Mouse (Mus musculus) intestine, embryonic 16.5 days (tissue): Measurements from ENCODE around the gene Gabarap. TPM values are rescaled to one million over a fixed set of nuclear protein-coding genes. Genes with fewer than 3 reads are reported as not detected.

ENCODE experiments used
- ATAC-seq: fragments of 200-750 bp; cut with Nextera tagmentation; 2 replicates; pipeline ENCODE4 v1.8.0; 2017; ENCODE audit warnings: moderate TSS enrichment, moderate library complexity
- H3K27ac ChIP-seq: fragments of 300-500 bp; sonication (generic); 2 replicates; pipeline ENCODE4 v1.5.1; 2014; ENCODE audit warnings: mild to moderate bottlenecking, low read length
- H3K27me3 ChIP-seq: fragments of 300-500 bp; sonication (generic); replicated peaks from 2 replicates; pipeline ENCODE4 v1.6.1; 2014; ENCODE audit warnings: low read length, control low read depth, mixed read lengths; ENCODE audit not compliant: control insufficient read depth, insufficient read depth
- H3K36me3 ChIP-seq: fragments of 300-500 bp; sonication (generic); 2 replicates; pipeline ENCODE4 v1.6.1; 2014; ENCODE audit warnings: low read length, control low read depth; ENCODE audit not compliant: control insufficient read depth, insufficient read depth
- H3K4me1 ChIP-seq: fragments of 300-500 bp; sonication (generic); 2 replicates; pipeline ENCODE4 v1.6.1; 2014; ENCODE audit warnings: low read length, control low read depth, mixed read lengths; ENCODE audit not compliant: control insufficient read depth, insufficient read depth
- H3K4me2 ChIP-seq: fragments of 300-500 bp; sonication (generic); 2 replicates; pipeline ENCODE4 v1.6.1; 2014; ENCODE audit warnings: low read depth, low read length, control low read depth
- H3K4me3 ChIP-seq: fragments of 300-500 bp; sonication (generic); 2 replicates; pipeline ENCODE4 v1.5.1; 2014; ENCODE audit warnings: mild to moderate bottlenecking, low read length
- H3K9ac ChIP-seq: fragments of 300-500 bp; sonication (generic); 2 replicates; pipeline ENCODE4 v1.6.1; 2014; ENCODE audit warnings: low read depth, low read length
- H3K9me3 ChIP-seq: fragments of 300-500 bp; sonication (generic); 2 replicates; pipeline ENCODE4 v1.6.1; 2016; ENCODE audit warnings: low read length, control low read depth; ENCODE audit not compliant: control insufficient read depth
- WGBS: fragments of 180-500 bp; shearing (Covaris S2); extraction: QIAGEN DNeasy Blood & Tissue Kit; methylation state at CpG from one replicate; pipeline ENCODE4 v1.1.7; 2014; 5-methylcytosine and 5-hydroxymethylcytosine counted together
- polyA plus RNA-seq: library from polyadenylated mRNA; unstranded; fragments of >200 nt; fragmentation: Nextera tagmentation; extraction: Ambion mirVana; gene quantifications from 2 replicates; pipeline ENCODE4 v1.2.1, GENCODE M21; 2015

Gene Gabarap
- polyA plus RNA-seq, 1 experiment from 2014 or later: 639 TPM

- WGBS: 49% methylated on average over 8 of the region's 8 CpGs
- Histone ChIP-seq H3K4me1 (peaks cover 24% of the 10 kb centered on the region), H3K4me3 (peak within 1 kb of the TSS; percentile 100), H3K9me3 (no peaks in the 10 kb centered on the region), H3K4me2 (peak within 1 kb of the TSS; percentile 94), H3K27me3 (no peaks in the 10 kb centered on the region), H3K36me3 (peaks cover 11% of the 10 kb centered on the region; the same call in 1 of the 2 replicates), H3K9ac (peak within 1 kb of the TSS; percentile 100), H3K27ac (peak within 1 kb of the TSS; percentile 100)
- ATAC-seq: no peak
These were observed 8.7 kb upstream of the Gabarap start, which contains the start of gene Elp5 for GRCm38 (mm10) chr11:69982225-69982624. TSS of gene Elp5 (minus strand) at chr11:69982517.

GRCm38 (mm10) chr11:69982877-69983276, 8.1 kb upstream of the Gabarap start:
- H3K9me3 ChIP-seq: no peaks in the 10 kb centered on the region
- 18% methylated on average over 5 of the region's 5 CpGs for WGBS
- peaks cover 24% of the 10 kb centered on the region for H3K4me1 ChIP-seq
- peak overlapping the region; percentile 100 for H3K4me3 ChIP-seq
- H3K9ac ChIP-seq: peak overlapping the region; percentile 100
- H3K27ac ChIP-seq: 0 out of 2 replicates have a peak overlapping the region, but pooled peaks have one; percentile 41
- H3K4me2 ChIP-seq: peak overlapping the region; percentile 94
- H3K27me3 ChIP-seq: no peaks in the 10 kb centered on the region
- no peak for ATAC-seq
- peaks cover 13% of the 10 kb centered on the region; the same call in 1 of the 2 replicates for H3K36me3 ChIP-seq

- Histone ChIP-seq H3K36me3 (peaks cover 15% of the 10 kb centered on the region), H3K9me3 (no peaks in the 10 kb centered on the region), H3K4me3 (peak overlapping the region; percentile 100; the same call in 1 of the 2 replicates), H3K27ac (no peak overlapping the region), H3K4me2 (no peak overlapping the region), H3K9ac (peak overlapping the region; percentile 100; the same call in 1 of the 2 replicates), H3K4me1 (peaks cover 24% of the 10 kb centered on the region), H3K27me3 (no peaks in the 10 kb centered on the region)
- WGBS: 79% methylated on average over 4 of the region's 4 CpGs
- no peak for ATAC-seq
These were observed 7.6 kb upstream of the Gabarap start for GRCm38 (mm10) chr11:69983377-69983776.

DNA sequence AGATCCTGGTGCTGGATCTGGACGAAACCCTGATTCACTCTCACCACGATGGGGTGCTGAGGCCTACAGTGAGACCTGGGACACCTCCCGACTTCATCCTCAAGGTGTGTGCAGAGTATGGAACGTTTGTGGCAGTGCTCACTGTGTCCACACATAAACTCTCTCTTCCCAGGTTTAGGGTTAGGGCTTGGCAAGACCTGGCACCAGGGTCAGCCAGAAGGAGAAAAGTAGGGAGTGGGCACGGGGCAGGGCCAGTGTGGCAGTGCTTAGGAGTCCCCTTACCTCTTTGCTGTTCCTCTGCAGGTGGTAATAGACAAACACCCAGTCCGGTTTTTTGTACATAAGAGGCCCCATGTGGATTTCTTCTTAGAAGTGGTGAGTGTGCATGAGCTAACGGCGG, 6.5 kb upstream of the Gabarap start:
- Histone ChIP-seq H3K27me3 (no peaks in the 10 kb centered on the region), H3K4me2 (no peak overlapping the region), H3K36me3 (peaks cover 21% of the 10 kb centered on the region), H3K27ac (no peak overlapping the region), H3K9ac (no peak overlapping the region), H3K4me3 (no peak overlapping the region), H3K9me3 (no peaks in the 10 kb centered on the region), H3K4me1 (peaks cover 19% of the 10 kb centered on the region)
- ATAC-seq: no peak
- WGBS: 86% methylated on average over 8 of the region's 8 CpGs

GRCm38 (mm10) chr11:69989949-69990348, 994 bp upstream of the Gabarap start:
- Histone ChIP-seq H3K4me3 (no peak overlapping the region), H3K9me3 (no peaks in the 10 kb centered on the region), H3K36me3 (peaks cover 25% of the 10 kb centered on the region), H3K9ac (no peak overlapping the region), H3K27me3 (no peaks in the 10 kb centered on the region), H3K27ac (no peak overlapping the region), H3K4me1 (peaks cover 16% of the 10 kb centered on the region), H3K4me2 (no peak overlapping the region)
- ATAC-seq: no peak
- 88% methylated on average over 8 of the region's 8 CpGs for WGBS

DNA sequence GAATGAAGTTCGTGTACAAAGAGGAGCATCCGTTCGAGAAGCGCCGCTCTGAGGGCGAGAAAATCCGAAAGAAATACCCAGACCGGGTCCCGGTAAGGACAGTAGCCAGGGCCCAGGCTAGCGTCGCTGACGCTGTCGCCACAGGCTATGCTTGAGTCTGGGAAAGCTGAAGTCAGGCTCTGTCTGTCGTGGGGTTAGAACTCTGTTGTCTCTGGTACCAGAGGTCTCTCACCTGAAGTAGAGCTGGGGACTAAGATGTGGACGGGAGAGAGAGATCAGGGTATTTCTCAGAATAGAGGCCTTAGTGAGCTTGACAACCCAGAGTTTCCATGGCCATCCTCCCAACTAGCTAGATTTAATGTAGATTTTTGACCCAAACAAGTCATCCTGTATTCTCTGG, 768 bp downstream of the Gabarap start:
- Histone ChIP-seq H3K36me3 (peaks cover 20% of the 10 kb centered on the region), H3K27me3 (no peaks in the 10 kb centered on the region), H3K4me1 (peaks cover 16% of the 10 kb centered on the region), H3K4me2 (peak overlapping the region; percentile 57), H3K27ac (peak overlapping the region; percentile 90), H3K4me3 (peak overlapping the region; percentile 81), H3K9ac (peak overlapping the region; percentile 86), H3K9me3 (no peaks in the 10 kb centered on the region)
- WGBS: 0% methylated on average over 15 of the region's 15 CpGs
- ATAC-seq: peak; percentile 12

DNA sequence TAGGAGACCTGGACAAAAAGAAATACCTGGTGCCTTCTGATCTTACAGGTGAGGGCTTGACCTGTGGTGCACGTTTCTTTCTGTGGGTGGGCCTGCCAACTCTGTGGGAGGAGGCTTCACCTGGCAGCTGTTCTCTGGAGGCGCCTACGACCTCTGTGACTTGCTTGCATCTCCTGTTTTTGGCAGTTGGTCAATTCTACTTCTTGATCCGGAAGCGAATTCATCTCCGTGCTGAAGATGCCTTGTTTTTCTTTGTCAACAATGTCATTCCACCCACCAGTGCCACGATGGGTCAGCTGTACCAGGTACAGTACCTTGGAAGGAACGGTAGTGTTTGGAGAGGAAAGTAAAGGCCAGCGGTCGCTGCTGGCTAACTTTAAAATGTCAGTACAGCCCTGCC, 1.5 kb downstream of the Gabarap start:
- Histone ChIP-seq H3K4me2 (peak overlapping the region; percentile 57), H3K9ac (peak overlapping the region; percentile 86), H3K4me3 (peak overlapping the region; percentile 81), H3K9me3 (no peaks in the 10 kb centered on the region), H3K36me3 (peaks cover 19% of the 10 kb centered on the region), H3K4me1 (peaks cover 17% of the 10 kb centered on the region), H3K27me3 (no peaks in the 10 kb centered on the region), H3K27ac (peak overlapping the region; percentile 13; the same call in 1 of the 2 replicates)
- no peak for ATAC-seq
- WGBS: 74% methylated on average over 10 of the region's 10 CpGs

GRCm38 (mm10) chr11:69992932-69993331, 2.0 kb downstream of the Gabarap start:
- H3K4me3 ChIP-seq: peak overlapping the region; percentile 81

GRCm38 (mm10) chr11:69994401-69995090, 3.6 kb downstream of the Gabarap start:
- Histone ChIP-seq H3K9me3 (no peaks in the 10 kb centered on the region), H3K4me3 (no peak overlapping the region), H3K36me3 (peaks cover 23% of the 10 kb centered on the region), H3K9ac (no peak overlapping the region), H3K27ac (no peak overlapping the region), H3K27me3 (no peaks in the 10 kb centered on the region), H3K4me1 (peaks cover 20% of the 10 kb centered on the region), H3K4me2 (no peak overlapping the region)
- WGBS: 85% methylated on average over 11 of the region's 11 CpGs
- no peak for ATAC-seq

More at GRCm38 (mm10) chr11:69992932-69993331, 2.0 kb downstream of the Gabarap start:
- Histone ChIP-seq H3K9ac (peak overlapping the region; percentile 86; the same call in 1 of the 2 replicates), H3K27me3 (no peaks in the 10 kb centered on the region), H3K4me1 (peaks cover 20% of the 10 kb centered on the region), H3K27ac (no peak overlapping the region), H3K9me3 (no peaks in the 10 kb centered on the region), H3K4me2 (peak overlapping the region; percentile 57), H3K36me3 (peaks cover 18% of the 10 kb centered on the region; the same call in 1 of the 2 replicates)
- 85% methylated on average over 3 of the region's 3 CpGs for WGBS
- ATAC-seq: no peak
